Mouse (Mus musculus) CD4-positive, CD25-positive, alpha-beta regulatory T cell (primary cell): ENCODE data around the gene Fabp2. TPM values are rescaled to one million over a fixed set of nuclear protein-coding genes. Genes with fewer than 3 reads are reported as not detected.

Experiments
- polyA plus RNA-seq: library from polyadenylated mRNA; unstranded; fragments of 100-300 nt; shearing (Covaris generic); gene quantifications from one replicate; pipeline ENCODE4 v1.2.1, GENCODE M21; 2017

The Fabp2 gene
- polyA plus RNA-seq: not detected

DNA sequence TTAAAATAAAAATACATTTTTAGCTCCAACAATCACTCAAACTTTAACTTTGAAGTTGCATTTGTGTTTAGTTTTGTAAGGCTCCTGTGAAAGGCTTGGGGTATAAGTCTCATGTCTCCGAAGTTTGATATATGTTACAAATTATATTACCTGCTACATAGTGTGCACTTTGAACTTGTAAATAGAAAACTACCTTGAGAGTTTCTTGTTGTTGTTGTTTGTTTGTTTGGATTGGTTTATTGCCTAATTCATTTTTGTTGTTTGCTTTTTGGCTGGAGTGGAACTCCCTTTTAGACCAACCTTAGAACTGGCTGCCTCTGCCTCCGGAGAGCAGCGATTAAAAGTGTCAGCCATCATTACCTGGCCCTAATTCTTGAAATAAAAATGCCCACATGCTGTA is at the start of gene Fabp2:
Gene Fabp2, plus strand, starts transcription at position 301 of the 400 bp plus-strand sequence.

DNA sequence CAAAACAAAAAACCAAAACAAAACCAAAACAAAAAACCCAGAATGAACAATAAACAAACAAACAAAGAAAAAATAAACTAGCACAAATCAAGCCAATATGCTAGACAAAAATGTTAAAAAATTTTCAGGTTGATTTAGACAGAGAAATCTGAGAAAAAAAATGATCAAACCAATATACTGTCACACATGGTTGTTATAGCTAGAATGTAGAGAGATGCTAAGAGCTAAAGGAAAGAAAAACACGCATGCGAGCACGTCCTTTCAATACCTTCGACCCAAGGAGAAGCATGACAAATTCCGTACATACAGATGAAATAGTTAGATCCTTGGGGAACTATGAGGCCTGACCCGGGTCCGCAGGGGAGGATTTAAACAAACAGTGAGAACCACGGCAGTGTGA is 24.4 kb downstream of the Fabp2 start, which contains the start of gene Gm10959:
Gene Gm10959, minus strand, starts transcription at position 101 of the 400 bp plus-strand sequence.

DNA sequence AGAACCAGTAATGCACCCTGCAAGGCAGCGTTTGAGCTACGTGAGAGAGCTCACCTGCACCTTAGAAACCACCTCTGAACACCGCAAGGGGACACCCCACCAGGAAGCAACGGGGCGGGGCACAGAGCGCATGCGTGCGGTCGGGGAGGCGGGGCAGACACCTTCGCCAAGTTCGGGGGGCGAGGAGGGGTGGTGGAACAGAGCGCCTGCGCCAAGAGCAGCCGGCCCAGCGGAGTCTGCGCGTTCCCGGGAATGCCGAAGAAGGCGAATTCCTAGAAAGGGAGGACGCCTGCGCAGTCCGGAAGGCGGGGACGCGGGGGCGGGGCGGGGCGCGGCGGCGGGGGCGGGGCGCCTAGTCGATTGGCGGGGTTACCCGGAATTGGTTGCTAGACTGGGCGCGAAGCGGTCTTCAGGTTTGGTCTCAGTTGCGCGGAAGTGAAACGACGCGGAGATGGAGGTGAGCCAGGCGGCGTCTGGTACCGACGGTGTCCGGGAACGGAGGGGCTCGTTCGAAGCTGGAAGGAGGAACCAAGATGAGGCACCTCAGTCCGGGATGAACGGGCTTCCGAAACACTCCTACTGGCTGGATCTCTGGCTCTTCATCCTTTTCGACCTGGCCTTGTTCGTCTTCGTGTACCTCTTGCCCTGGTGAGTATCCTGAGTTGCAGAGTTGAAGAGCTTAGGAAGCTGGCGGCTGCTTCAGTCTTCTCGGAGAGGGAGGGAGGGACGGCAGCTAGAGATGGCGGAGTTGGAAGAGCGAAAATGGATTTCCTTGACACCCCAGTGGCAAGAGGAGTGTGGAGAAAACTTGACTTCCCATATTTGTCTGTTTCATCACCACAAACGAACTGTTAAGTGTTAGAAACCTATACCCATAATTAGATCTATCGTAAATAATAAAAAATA is 29.4 kb downstream of the Fabp2 start, which contains the start of gene 1810037I17Rik:
Gene 1810037I17Rik, plus strand, starts transcription at position 195 of the 906 bp plus-strand sequence.

Other genes with a start within 250 kb of the Fabp2 start
- 0.23 TPM for gene Pde5a, start 166.1 kb upstream of the Fabp2 start, polyA plus RNA-seq
- not detected for gene Gm10959, start 24.3 kb downstream of the Fabp2 start, polyA plus RNA-seq
- gene 1810037I17Rik, start 29.1 kb downstream of the Fabp2 start, polyA plus RNA-seq: 90.3 TPM
- 17.5 TPM for gene Usp53, start 89.4 kb downstream of the Fabp2 start, polyA plus RNA-seq
- gene Myoz2, start 139.9 kb downstream of the Fabp2 start, polyA plus RNA-seq: 0.12 TPM